Mouse (Mus musculus): Measurements from ENCODE around the gene Olfr649. TPM values are rescaled to one million over a fixed set of nuclear protein-coding genes. Genes with fewer than 3 reads are reported as not detected.

Gene Olfr649
- total RNA-seq, 1 experiment, result not detected

- no peak overlapping the region for H3K9ac ChIP-seq (ENCODE audit: insufficient read depth, low read depth, low read length, poor library complexity, severe bottlenecking)
- H3K4me3 ChIP-seq (ENCODE audit: insufficient read depth in 1 of 2, low read depth in 1 of 2, low read length in 2 of 2, poor library complexity in 1 of 2, severe bottlenecking in 1 of 2), result no peak overlapping the region
- peak; percentile 65 for DNase-seq (ENCODE audit: low read depth, low spot score)
- in situ Hi-C loops (cut with MboI; ENCODE audit: low sequenced_read_pairs in 2 of 2, unreplicated experiment in 2 of 2), result loop anchor here in 1 of 2 experiments (25.0 kb wide), 1 partner anchor 106 kb away; the partner anchor contains the start of gene Trim34b
- 0 out of 2 replicates have a peak, but pooled peaks have one; percentile 25 for TF ChIP-seq ZC3H11A (IDR thresholded peaks at IDR 0.05; ENCODE audit: borderline replicate concordance, low read depth, low read length)
- TF ChIP-seq ZNF384 (IDR thresholded peaks at IDR 0.05; ENCODE audit: low read depth, low read length), result no peak
- H3K36me3 ChIP-seq (ENCODE audit: control insufficient read depth, insufficient read depth, low read length, poor library complexity, severe bottlenecking), result peaks cover 41% of the 10 kb centered on the region
- H3K27ac ChIP-seq (ENCODE audit: insufficient read depth, low read depth, low read length, poor library complexity, severe bottlenecking), result no peak overlapping the region
- H3K4me1 ChIP-seq (ENCODE audit: control insufficient read depth in 2 of 2, insufficient read depth in 2 of 2, low read length in 2 of 2, poor library complexity in 1 of 2), result no peaks in the 10 kb centered on the region
- H3K9me3 ChIP-seq (ENCODE audit: control insufficient read depth, insufficient read depth, low read depth, low read length), result no peaks in the 10 kb centered on the region
These were observed 35.4 kb upstream of the Olfr649 start for GRCm38 (mm10) chr7:104231203-104231602.

- peak; percentile 95 for DNase-seq (ENCODE audit: low read depth, low spot score)
These were observed 23.1 kb upstream of the Olfr649 start, which contains the start of gene Trim6 for GRCm38 (mm10) chr7:104218701-104219569. Trim6 (plus strand) TSS chr7:104218793.

GRCm38 (mm10) chr7:104217881-104218280, 22.1 kb upstream of the Olfr649 start:
- in situ Hi-C loops (cut with MboI; ENCODE audit: low sequenced_read_pairs in 2 of 2, unreplicated experiment in 2 of 2), result loop anchor here in 1 of 2 experiments (25.0 kb wide), 1 partner anchor 1594 kb away; the partner anchor contains the start of gene Mrpl17
- no peak overlapping the region; the same call in 1 of the 2 replicates for H3K9ac ChIP-seq (ENCODE audit: insufficient read depth, low read depth, low read length, poor library complexity, severe bottlenecking)
- H3K27ac ChIP-seq (ENCODE audit: insufficient read depth, low read depth, low read length, poor library complexity, severe bottlenecking), result peak overlapping the region; percentile 48; the same call in 1 of the 2 replicates
- H3K9me3 ChIP-seq (ENCODE audit: control insufficient read depth, insufficient read depth, low read depth, low read length), result no peaks in the 10 kb centered on the region
- H3K36me3 ChIP-seq (ENCODE audit: control insufficient read depth, insufficient read depth, low read length, poor library complexity, severe bottlenecking), result peaks cover 13% of the 10 kb centered on the region
- TF ChIP-seq MAFK (IDR thresholded peaks at IDR 0.05; ENCODE audit: insufficient read depth, low read depth, low read length), result no peak
- 0 out of 2 replicates have a peak, but pooled peaks have one; percentile 28 for TF ChIP-seq ZNF384 (IDR thresholded peaks at IDR 0.05; ENCODE audit: low read depth, low read length)
- H3K4me1 ChIP-seq (ENCODE audit: control insufficient read depth in 2 of 2, insufficient read depth in 2 of 2, low read length in 2 of 2, poor library complexity in 1 of 2), result peaks cover 0 to 6% of the 10 kb centered on the region in 2 experiments; a peak in 2 of 4 replicates
- DNase-seq (ENCODE audit: low read depth, low spot score), result peak; percentile 58
- peak overlapping the region in 1 of 2 experiments; percentile 88; a peak in 1 of 4 replicates for H3K4me3 ChIP-seq (ENCODE audit: insufficient read depth in 1 of 2, low read depth in 1 of 2, low read length in 2 of 2, poor library complexity in 1 of 2, severe bottlenecking in 1 of 2)

More at GRCm38 (mm10) chr7:104218701-104219569, 23.1 kb upstream of the Olfr649 start, which contains the start of gene Trim6:
- 0 out of 2 replicates have a peak, but pooled peaks have one; percentile 39 for TF ChIP-seq MAFK (IDR thresholded peaks at IDR 0.05; ENCODE audit: insufficient read depth, low read depth, low read length)
- peak; percentile 13; the same call in 1 of the 2 replicates for TF ChIP-seq HCFC1 (IDR thresholded peaks at IDR 0.05; ENCODE audit: borderline replicate concordance, insufficient read depth, low read length)
- no peak for TF ChIP-seq CHD2 (IDR thresholded peaks at IDR 0.05; ENCODE audit: low read depth, low read length)
- no peak for TF ChIP-seq ZNF384 (IDR thresholded peaks at IDR 0.05; ENCODE audit: low read depth, low read length)
- no peak for TF ChIP-seq ZC3H11A (IDR thresholded peaks at IDR 0.05; ENCODE audit: borderline replicate concordance, low read depth, low read length)
- Histone ChIP-seq H3K9ac (ENCODE audit: insufficient read depth, low read depth, low read length, poor library complexity, severe bottlenecking) (peak within 1 kb of the TSS; percentile 88), H3K36me3 (ENCODE audit: control insufficient read depth, insufficient read depth, low read length, poor library complexity, severe bottlenecking) (peaks cover 13% of the 10 kb centered on the region), H3K4me1 (ENCODE audit: control insufficient read depth in 2 of 2, insufficient read depth in 2 of 2, low read length in 2 of 2, poor library complexity in 1 of 2) (peaks cover 0 to 6% of the 10 kb centered on the region in 2 experiments; a peak in 2 of 4 replicates), H3K9me3 (ENCODE audit: control insufficient read depth, insufficient read depth, low read depth, low read length) (no peaks in the 10 kb centered on the region), H3K4me3 (ENCODE audit: insufficient read depth in 1 of 2, low read depth in 1 of 2, low read length in 2 of 2, poor library complexity in 1 of 2, severe bottlenecking in 1 of 2) (peak within 1 kb of the TSS; percentile 88 to 90), H3K27ac (ENCODE audit: insufficient read depth, low read depth, low read length, poor library complexity, severe bottlenecking) (peak within 1 kb of the TSS; percentile 98)
- in situ Hi-C loops (cut with MboI; ENCODE audit: low sequenced_read_pairs in 2 of 2, unreplicated experiment in 2 of 2), result loop anchor here in 1 of 2 experiments (25.0 kb wide), 1 partner anchor 1593 kb away; the partner anchor contains the start of gene Mrpl17

GRCm38 (mm10) chr7:104216011-104216535, 20.3 kb upstream of the Olfr649 start:
- 0 out of 2 replicates have a peak, but pooled peaks cover 2% of the 10 kb centered on the region for H3K36me3 ChIP-seq (ENCODE audit: control insufficient read depth, insufficient read depth, low read length, poor library complexity, severe bottlenecking)
- H3K4me3 ChIP-seq (ENCODE audit: insufficient read depth in 1 of 2, low read depth in 1 of 2, low read length in 2 of 2, poor library complexity in 1 of 2, severe bottlenecking in 1 of 2), result no peak overlapping the region
- TF ChIP-seq CHD2 (IDR thresholded peaks at IDR 0.05; ENCODE audit: low read depth, low read length) (no peak), ZC3H11A (IDR thresholded peaks at IDR 0.05; ENCODE audit: borderline replicate concordance, low read depth, low read length) (no peak), ZNF384 (IDR thresholded peaks at IDR 0.05; ENCODE audit: low read depth, low read length) (no peak), MAFK (IDR thresholded peaks at IDR 0.05; ENCODE audit: insufficient read depth, low read depth, low read length) (no peak), HCFC1 (IDR thresholded peaks at IDR 0.05; ENCODE audit: borderline replicate concordance, insufficient read depth, low read length) (no peak)
- no peak overlapping the region; the same call in 1 of the 2 replicates for H3K27ac ChIP-seq (ENCODE audit: insufficient read depth, low read depth, low read length, poor library complexity, severe bottlenecking)
- in situ Hi-C loops (cut with MboI; ENCODE audit: low sequenced_read_pairs in 2 of 2, unreplicated experiment in 2 of 2), result loop anchor here in 1 of 2 experiments (25.0 kb wide), 1 partner anchor 1596 kb away; the partner anchor contains the start of gene Mrpl17
- DNase-seq (ENCODE audit: low read depth, low spot score), result no peak
- H3K9me3 ChIP-seq (ENCODE audit: control insufficient read depth, insufficient read depth, low read depth, low read length), result no peaks in the 10 kb centered on the region
- no peak overlapping the region for H3K9ac ChIP-seq (ENCODE audit: insufficient read depth, low read depth, low read length, poor library complexity, severe bottlenecking)
- peaks cover 0 to 6% of the 10 kb centered on the region in 2 experiments; a peak in 2 of 4 replicates for H3K4me1 ChIP-seq (ENCODE audit: control insufficient read depth in 2 of 2, insufficient read depth in 2 of 2, low read length in 2 of 2, poor library complexity in 1 of 2)

Data from ES-E14 (cell line).